Mouse (Mus musculus): Measurements from ENCODE around the gene Zfp719.

Gene Zfp719

GRCm38 (mm10) chr7:43579440-43580171 is at the start of gene Zfp719:
TSS of gene Zfp719 (plus strand) at chr7:43579610.
- DNase-seq (ENCODE audit: low spot score), result peak; percentile 90

GRCm38 (mm10) chr7:43530216-43530785 is 49.1 kb upstream of the Zfp719 start:
- DNase-seq (ENCODE audit: low spot score), result no peak

- DNase-seq (ENCODE audit: low spot score), result no peak
Observed at GRCm38 (mm10) chr7:43532936-43533505, 46.4 kb upstream of the Zfp719 start.

GRCm38 (mm10) chr7:43538524-43538923 is 40.9 kb upstream of the Zfp719 start:
- no peak for DNase-seq (ENCODE audit: low spot score)

GRCm38 (mm10) chr7:43544225-43544977 is 35.0 kb upstream of the Zfp719 start, which contains the start of gene Cd33:
TSS of gene Cd33 (minus strand) at chr7:43544428.
- DNase-seq (ENCODE audit: low spot score), result no peak

- no peak for DNase-seq (ENCODE audit: low spot score)
Observed at GRCm38 (mm10) chr7:43545656-43546545, 33.5 kb upstream of the Zfp719 start.

- DNase-seq (ENCODE audit: low spot score), result no peak
Observed at GRCm38 (mm10) chr7:43547666-43548065, 31.7 kb upstream of the Zfp719 start.

- no peak for DNase-seq (ENCODE audit: low spot score)
Observed at GRCm38 (mm10) chr7:43548206-43548605, 31.2 kb upstream of the Zfp719 start.

GRCm38 (mm10) chr7:43553153-43553552 is 26.3 kb upstream of the Zfp719 start:
- DNase-seq (ENCODE audit: low spot score), result no peak

- no peak for DNase-seq (ENCODE audit: low spot score)
Observed at GRCm38 (mm10) chr7:43554550-43554949, 24.9 kb upstream of the Zfp719 start.

GRCm38 (mm10) chr7:43555351-43555750 is 24.1 kb upstream of the Zfp719 start:
- no peak for DNase-seq (ENCODE audit: low spot score)

- no peak for DNase-seq (ENCODE audit: low spot score)
Observed at GRCm38 (mm10) chr7:43556901-43557300, 22.5 kb upstream of the Zfp719 start.

GRCm38 (mm10) chr7:43562006-43562633 is 17.3 kb upstream of the Zfp719 start, which contains the start of gene Zfp658:
TSS of gene Zfp658 (plus strand) at chr7:43562256.
- peak; percentile 87 for DNase-seq (ENCODE audit: low spot score)

- no peak for DNase-seq (ENCODE audit: low spot score)
Observed at GRCm38 (mm10) chr7:43562651-43563070, 16.7 kb upstream of the Zfp719 start.

GRCm38 (mm10) chr7:43563300-43563699 is 16.1 kb upstream of the Zfp719 start:
- DNase-seq (ENCODE audit: low spot score), result no peak

GRCm38 (mm10) chr7:43571216-43571615 is 8.2 kb upstream of the Zfp719 start:
- no peak for DNase-seq (ENCODE audit: low spot score)

GRCm38 (mm10) chr7:43580526-43580925 is 1.1 kb downstream of the Zfp719 start:
- DNase-seq (ENCODE audit: low spot score), result no peak

GRCm38 (mm10) chr7:43584790-43585189 is 5.4 kb downstream of the Zfp719 start:
- no peak for DNase-seq (ENCODE audit: low spot score)

GRCm38 (mm10) chr7:43601884-43602283 is 22.5 kb downstream of the Zfp719 start:
- no peak for DNase-seq (ENCODE audit: low spot score)

- DNase-seq (ENCODE audit: low spot score), result peak; percentile 76
Observed at GRCm38 (mm10) chr7:43606896-43607742, 27.7 kb downstream of the Zfp719 start, which contains the start of gene Zfp819. TSS of gene Zfp819 (plus strand) at chr7:43607169.
